Mouse (Mus musculus) erythroblast, embryonic 14.5 days (primary cell): Measurements from ENCODE around the gene Gpr107.

Experiments used
- GATA1 ChIP-seq: IDR thresholded peaks from 2 replicates; pipeline ENCODE4 v1.6.1; 2012; ENCODE audit warnings: low read length, inconsistent platforms, mixed read lengths
- TAL1 ChIP-seq: IDR thresholded peaks from 3 replicates; pipeline ENCODE4 v1.6.1; 2012; ENCODE audit warnings: low read length, inconsistent platforms, mixed read lengths

DNA sequence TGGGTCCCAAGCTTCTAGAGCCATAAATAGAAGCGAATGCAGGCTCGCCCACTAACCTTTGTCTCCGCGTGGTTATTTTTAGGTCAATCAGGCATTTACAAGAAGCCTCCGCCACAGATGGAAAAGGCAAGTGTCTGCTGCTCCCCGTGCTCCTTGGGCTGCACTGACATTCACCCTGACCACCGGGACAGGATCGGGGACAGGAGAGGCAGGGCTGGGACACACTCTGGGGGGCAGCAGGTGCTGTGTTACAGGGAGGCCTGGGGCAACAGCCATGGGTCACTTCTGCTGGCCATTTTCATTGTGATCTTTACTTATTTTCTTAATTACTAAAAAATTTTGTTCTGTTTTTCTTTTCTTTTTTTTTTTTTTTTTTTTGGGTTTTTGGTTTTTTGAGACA, 39.6 kb downstream of the Gpr107 start:
- TF ChIP-seq TAL1: no peak
- no peak for TF ChIP-seq GATA1
